Mouse (Mus musculus): ENCODE measurements at regions not wholly inside any gene's neighbourhood (a gene's known extent, or its start where the extent isn't known, plus 50 kb on each side); places are given as distances from the start of the nearest gene placed in this dataset.

GRCm38 (mm10) chr4:90917312-90918107 lies 483.1 kb downstream of the Elavl2 start:
- H3K4me1 ChIP-seq (replicated peaks; ENCODE audit: control insufficient read depth, insufficient read depth, low read length) = no peaks in the 10 kb centered on the region
- peak; percentile 74 for ATAC-seq
- H3K27ac ChIP-seq (ENCODE audit: low read length) = no peak overlapping the region
- no peak overlapping the region for H3K4me2 ChIP-seq (ENCODE audit: low read length)
- H3K9ac ChIP-seq (replicated peaks; ENCODE audit: low read depth, low read length) = no peak overlapping the region
- H3K36me3 ChIP-seq (ENCODE audit: control insufficient read depth, insufficient read depth) = no peaks in the 10 kb centered on the region
- no peak overlapping the region for H3K4me3 ChIP-seq (replicated peaks; ENCODE audit: low read length)
- 66% methylated on average over 6 of the region's 6 CpGs for WGBS
- no peaks in the 10 kb centered on the region for H3K27me3 ChIP-seq (replicated peaks; ENCODE audit: control insufficient read depth, insufficient read depth, low read length)
- H3K9me3 ChIP-seq (ENCODE audit: control insufficient read depth, low read length) = no peaks in the 10 kb centered on the region

GRCm38 (mm10) chr4:90906311-90906710 lies 494.3 kb downstream of the Elavl2 start:
- Histone ChIP-seq H3K9me3 (ENCODE audit: control insufficient read depth, low read length) (no peaks in the 10 kb centered on the region), H3K4me3 (replicated peaks; ENCODE audit: low read length) (no peak overlapping the region), H3K9ac (replicated peaks; ENCODE audit: low read depth, low read length) (no peak overlapping the region), H3K4me2 (ENCODE audit: low read length) (no peak overlapping the region), H3K4me1 (replicated peaks; ENCODE audit: control insufficient read depth, insufficient read depth, low read length) (no peaks in the 10 kb centered on the region), H3K27ac (ENCODE audit: low read length) (no peak overlapping the region), H3K36me3 (ENCODE audit: control insufficient read depth, insufficient read depth) (no peaks in the 10 kb centered on the region), H3K27me3 (replicated peaks; ENCODE audit: control insufficient read depth, insufficient read depth, low read length) (no peaks in the 10 kb centered on the region)
- no peak for ATAC-seq
- WGBS = 86% methylated on average over 1 of the region's 1 CpGs

- Histone ChIP-seq H3K9me3 (ENCODE audit: control insufficient read depth, low read length) (no peaks in the 10 kb centered on the region), H3K27me3 (replicated peaks; ENCODE audit: control insufficient read depth, insufficient read depth, low read length) (no peaks in the 10 kb centered on the region), H3K9ac (replicated peaks; ENCODE audit: low read depth, low read length) (no peak overlapping the region), H3K36me3 (ENCODE audit: control insufficient read depth, insufficient read depth) (no peaks in the 10 kb centered on the region), H3K4me1 (replicated peaks; ENCODE audit: control insufficient read depth, insufficient read depth, low read length) (no peaks in the 10 kb centered on the region), H3K4me2 (ENCODE audit: low read length) (no peak overlapping the region), H3K27ac (ENCODE audit: low read length) (no peak overlapping the region), H3K4me3 (replicated peaks; ENCODE audit: low read length) (no peak overlapping the region)
- 37% methylated on average over 7 of the region's 7 CpGs for WGBS
- no peak for ATAC-seq
These were observed 532.4 kb downstream of the Elavl2 start for GRCm38 (mm10) chr4:90868209-90868608.

- Histone ChIP-seq H3K27ac (ENCODE audit: low read length) (no peak overlapping the region), H3K4me1 (replicated peaks; ENCODE audit: control insufficient read depth, insufficient read depth, low read length) (no peaks in the 10 kb centered on the region), H3K27me3 (replicated peaks; ENCODE audit: control insufficient read depth, insufficient read depth, low read length) (no peaks in the 10 kb centered on the region), H3K4me2 (ENCODE audit: low read length) (no peak overlapping the region), H3K9ac (replicated peaks; ENCODE audit: low read depth, low read length) (no peak overlapping the region), H3K36me3 (ENCODE audit: control insufficient read depth, insufficient read depth) (no peaks in the 10 kb centered on the region), H3K4me3 (replicated peaks; ENCODE audit: low read length) (no peak overlapping the region), H3K9me3 (ENCODE audit: control insufficient read depth, low read length) (no peaks in the 10 kb centered on the region)
- no peak for ATAC-seq
- 34% methylated on average over 2 of the region's 2 CpGs for WGBS
These were observed 539.7 kb downstream of the Elavl2 start for GRCm38 (mm10) chr4:90860854-90861253.

GRCm38 (mm10) chr4:90839804-90840203 lies 560.8 kb downstream of the Elavl2 start:
- H3K4me3 ChIP-seq (replicated peaks; ENCODE audit: low read length) = no peak overlapping the region
- H3K36me3 ChIP-seq (ENCODE audit: control insufficient read depth, insufficient read depth) = no peaks in the 10 kb centered on the region
- H3K9ac ChIP-seq (replicated peaks; ENCODE audit: low read depth, low read length) = no peak overlapping the region
- no peak overlapping the region for H3K4me2 ChIP-seq (ENCODE audit: low read length)
- 0 out of 2 replicates have a peak, but pooled peaks cover 3% of the 10 kb centered on the region for H3K27me3 ChIP-seq (replicated peaks; ENCODE audit: control insufficient read depth, insufficient read depth, low read length)
- H3K27ac ChIP-seq (ENCODE audit: low read length) = no peak overlapping the region
- no peaks in the 10 kb centered on the region for H3K9me3 ChIP-seq (ENCODE audit: control insufficient read depth, low read length)
- no peaks in the 10 kb centered on the region for H3K4me1 ChIP-seq (replicated peaks; ENCODE audit: control insufficient read depth, insufficient read depth, low read length)
- WGBS = 17% methylated on average over 3 of the region's 3 CpGs
- ATAC-seq = no peak

GRCm38 (mm10) chr4:90799078-90799477 lies 580.5 kb downstream of the Zfp352 start:
- ATAC-seq = no peak
- H3K4me3 ChIP-seq (replicated peaks; ENCODE audit: low read length) = no peak overlapping the region
- no peaks in the 10 kb centered on the region for H3K27me3 ChIP-seq (replicated peaks; ENCODE audit: control insufficient read depth, insufficient read depth, low read length)
- H3K4me1 ChIP-seq (replicated peaks; ENCODE audit: control insufficient read depth, insufficient read depth, low read length) = peaks cover 4% of the 10 kb centered on the region; the same call in 1 of the 2 replicates
- no peak overlapping the region for H3K4me2 ChIP-seq (ENCODE audit: low read length)
- 63% methylated on average over 1 of the region's 1 CpGs for WGBS
- H3K9me3 ChIP-seq (ENCODE audit: control insufficient read depth, low read length) = no peaks in the 10 kb centered on the region
- no peaks in the 10 kb centered on the region for H3K36me3 ChIP-seq (ENCODE audit: control insufficient read depth, insufficient read depth)
- H3K27ac ChIP-seq (ENCODE audit: low read length) = no peak overlapping the region
- H3K9ac ChIP-seq (replicated peaks; ENCODE audit: low read depth, low read length) = no peak overlapping the region

- ATAC-seq = no peak
- Histone ChIP-seq H3K9ac (replicated peaks; ENCODE audit: low read depth, low read length) (no peak overlapping the region), H3K36me3 (ENCODE audit: control insufficient read depth, insufficient read depth) (no peaks in the 10 kb centered on the region), H3K27me3 (replicated peaks; ENCODE audit: control insufficient read depth, insufficient read depth, low read length) (no peaks in the 10 kb centered on the region), H3K4me2 (ENCODE audit: low read length) (no peak overlapping the region), H3K4me1 (replicated peaks; ENCODE audit: control insufficient read depth, insufficient read depth, low read length) (peaks cover 4% of the 10 kb centered on the region; the same call in 1 of the 2 replicates), H3K9me3 (ENCODE audit: control insufficient read depth, low read length) (no peaks in the 10 kb centered on the region), H3K27ac (ENCODE audit: low read length) (no peak overlapping the region), H3K4me3 (replicated peaks; ENCODE audit: low read length) (no peak overlapping the region)
- WGBS = 77% methylated on average over 3 of the region's 3 CpGs
These were observed 580.0 kb downstream of the Zfp352 start for GRCm38 (mm10) chr4:90798637-90799036.

GRCm38 (mm10) chr4:90797472-90797871 lies 578.9 kb downstream of the Zfp352 start:
- H3K4me2 ChIP-seq (ENCODE audit: low read length) = no peak overlapping the region
- no peak overlapping the region for H3K4me3 ChIP-seq (replicated peaks; ENCODE audit: low read length)
- peak; percentile 54; the same call in 1 of the 2 replicates for ATAC-seq
- H3K9ac ChIP-seq (replicated peaks; ENCODE audit: low read depth, low read length) = no peak overlapping the region
- no peak overlapping the region for H3K27ac ChIP-seq (ENCODE audit: low read length)
- no peaks in the 10 kb centered on the region for H3K27me3 ChIP-seq (replicated peaks; ENCODE audit: control insufficient read depth, insufficient read depth, low read length)
- H3K9me3 ChIP-seq (ENCODE audit: control insufficient read depth, low read length) = no peaks in the 10 kb centered on the region
- WGBS = 50% methylated on average over 8 of the region's 8 CpGs
- H3K36me3 ChIP-seq (ENCODE audit: control insufficient read depth, insufficient read depth) = no peaks in the 10 kb centered on the region
- H3K4me1 ChIP-seq (replicated peaks; ENCODE audit: control insufficient read depth, insufficient read depth, low read length) = peaks cover 4% of the 10 kb centered on the region; the same call in 1 of the 2 replicates
